Mouse (Mus musculus) kidney, postnatal 36 days (tissue): ENCODE results near the gene Glyctk.
A peak's percentile ranks its signal among the peaks of the same experiment; 100 is the strongest.

Experiments used
- DNase-seq, 2 experiments: peaks; one replicate each; pipeline ENCODE4 v3.0.0; 2021 to 2022; ENCODE audit warnings: mixed read lengths in 2 of 2

Gene Glyctk

GRCm38 (mm10) chr9:106158037-106158491 lies at the start of gene Glyctk:
Gene Glyctk, minus strand, starts transcription at chr9:106158138.
- peak; percentile 73 to 87 for DNase-seq

- no peak for DNase-seq
Measured at GRCm38 (mm10) chr9:106206515-106206914, 48.6 kb upstream of the Glyctk start.

GRCm38 (mm10) chr9:106205713-106206290 lies 47.9 kb upstream of the Glyctk start:
- DNase-seq = no peak

GRCm38 (mm10) chr9:106203990-106204851 lies 46.3 kb upstream of the Glyctk start:
- DNase-seq = no peak

- peak; percentile 91 to 95 for DNase-seq
Measured at GRCm38 (mm10) chr9:106202819-106203636, 45.1 kb upstream of the Glyctk start, which contains the start of gene Twf2. Gene Twf2, plus strand, starts transcription at chr9:106203108.

GRCm38 (mm10) chr9:106201895-106202294 lies 44.0 kb upstream of the Glyctk start:
- no peak for DNase-seq

GRCm38 (mm10) chr9:106199535-106200272 lies 41.8 kb upstream of the Glyctk start, which contains the start of gene Ppm1m:
Gene Ppm1m, minus strand, starts transcription at chr9:106199746.
- DNase-seq = no peak

GRCm38 (mm10) chr9:106198962-106199458 lies 41.1 kb upstream of the Glyctk start:
- peak; percentile 85 to 93 for DNase-seq

- no peak for DNase-seq
Measured at GRCm38 (mm10) chr9:106197732-106198131, 39.8 kb upstream of the Glyctk start.

GRCm38 (mm10) chr9:106197081-106197713 lies 39.3 kb upstream of the Glyctk start:
- no peak for DNase-seq

GRCm38 (mm10) chr9:106195693-106196092 lies 37.8 kb upstream of the Glyctk start:
- DNase-seq = no peak

- DNase-seq = no peak
Measured at GRCm38 (mm10) chr9:106193930-106194807, 36.2 kb upstream of the Glyctk start.

GRCm38 (mm10) chr9:106192998-106193397 lies 35.1 kb upstream of the Glyctk start:
- DNase-seq = no peak

GRCm38 (mm10) chr9:106192024-106192423 lies 34.1 kb upstream of the Glyctk start:
- DNase-seq = no peak

GRCm38 (mm10) chr9:106191355-106191754 lies 33.4 kb upstream of the Glyctk start:
- DNase-seq = no peak

GRCm38 (mm10) chr9:106183996-106184395 lies 26.1 kb upstream of the Glyctk start:
- DNase-seq = no peak

GRCm38 (mm10) chr9:106182146-106182545 lies 24.2 kb upstream of the Glyctk start:
- DNase-seq = peak in 1 of 2 experiments; percentile 36

- no peak for DNase-seq
Measured at GRCm38 (mm10) chr9:106179964-106180363, 22.0 kb upstream of the Glyctk start.

GRCm38 (mm10) chr9:106179454-106179853 lies 21.5 kb upstream of the Glyctk start:
- no peak for DNase-seq

- DNase-seq = no peak
Measured at GRCm38 (mm10) chr9:106177799-106178198, 19.9 kb upstream of the Glyctk start.
